Mouse (Mus musculus): Measurements from ENCODE around the gene Emc8.

The Emc8 gene

DNA sequence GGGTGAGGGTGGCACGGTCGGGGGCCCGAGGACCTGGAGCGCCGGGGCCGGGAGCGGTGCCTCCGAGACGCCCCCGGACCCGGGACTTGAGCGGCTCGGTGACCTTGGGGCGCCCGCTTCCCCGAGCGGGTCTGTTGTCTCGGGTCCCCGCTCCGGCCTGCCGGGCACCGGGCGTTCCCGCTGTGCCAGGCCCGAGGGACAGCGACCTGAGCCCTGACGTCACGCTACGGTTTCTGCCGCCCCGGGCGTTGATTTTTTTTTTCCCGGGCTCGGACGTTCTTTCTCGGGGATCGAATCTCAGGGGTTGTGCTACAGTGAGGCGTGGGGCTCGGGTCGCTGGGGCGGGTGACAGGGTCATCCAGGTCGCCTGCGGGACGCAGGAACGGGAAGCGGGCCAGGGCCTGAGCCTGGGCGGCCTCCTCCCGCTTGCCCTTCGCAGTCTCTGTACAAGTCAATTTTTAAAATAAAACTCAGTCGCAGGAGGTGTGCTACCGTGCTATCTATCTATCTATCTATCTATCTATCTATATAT, at the start of gene Emc8:
Emc8 (minus strand) TSS at position 200 of the 532 bp plus-strand sequence.
- DNase-seq: no peak

DNA sequence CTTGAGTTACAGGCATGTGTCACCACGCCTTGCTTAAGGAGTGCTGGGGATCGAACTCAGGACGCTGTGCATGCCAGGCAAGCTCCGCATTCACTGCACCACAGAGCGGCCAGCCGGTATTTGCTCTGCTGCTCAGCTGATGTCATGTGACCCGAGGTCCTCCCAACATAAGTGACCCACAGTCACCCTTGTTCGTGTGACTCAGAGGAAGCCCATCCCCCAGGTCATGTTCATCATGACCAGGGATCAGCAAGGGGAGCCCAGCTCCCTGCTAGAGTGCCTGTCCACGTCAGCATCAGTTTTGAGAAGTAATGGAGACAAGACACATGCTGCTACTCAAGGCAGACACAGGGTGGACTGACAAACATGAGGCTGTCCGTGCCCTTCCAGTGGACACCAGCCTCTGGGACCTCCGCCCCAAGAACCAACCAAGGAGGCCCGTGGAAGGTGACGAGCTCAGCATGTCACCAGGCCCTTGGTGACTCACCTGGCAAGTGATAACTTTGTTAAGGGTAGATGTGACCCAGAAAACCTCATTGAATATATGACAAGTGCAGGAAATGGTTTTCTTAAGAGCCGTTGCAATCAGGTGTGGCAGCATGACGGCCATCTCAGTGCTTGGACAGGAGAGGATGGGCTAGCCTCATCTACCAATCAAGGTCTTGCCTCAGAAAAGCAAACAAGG, 47.8 kb upstream of the Emc8 start:
- DNase-seq: no peak

DNA sequence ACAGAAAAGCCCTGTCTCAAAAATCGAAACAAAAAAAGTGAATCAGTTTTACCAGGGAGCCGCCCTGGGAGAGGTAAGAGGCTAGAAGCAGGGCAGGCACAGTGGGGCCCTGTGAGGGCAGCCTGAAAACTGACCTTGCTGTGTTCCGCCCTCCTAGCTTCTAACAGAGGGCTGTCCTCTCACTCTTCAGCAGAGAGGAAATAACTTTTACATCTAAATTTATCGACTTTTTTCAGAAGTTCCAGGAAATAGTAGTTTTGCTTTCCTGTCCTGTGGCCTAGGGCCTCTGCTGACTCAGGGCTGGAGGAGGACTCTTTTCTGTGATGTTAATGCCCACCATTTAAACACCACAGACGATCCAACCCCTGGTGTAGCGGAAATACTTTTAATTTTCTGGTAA, 46.8 kb upstream of the Emc8 start:
- DNase-seq: no peak

DNA sequence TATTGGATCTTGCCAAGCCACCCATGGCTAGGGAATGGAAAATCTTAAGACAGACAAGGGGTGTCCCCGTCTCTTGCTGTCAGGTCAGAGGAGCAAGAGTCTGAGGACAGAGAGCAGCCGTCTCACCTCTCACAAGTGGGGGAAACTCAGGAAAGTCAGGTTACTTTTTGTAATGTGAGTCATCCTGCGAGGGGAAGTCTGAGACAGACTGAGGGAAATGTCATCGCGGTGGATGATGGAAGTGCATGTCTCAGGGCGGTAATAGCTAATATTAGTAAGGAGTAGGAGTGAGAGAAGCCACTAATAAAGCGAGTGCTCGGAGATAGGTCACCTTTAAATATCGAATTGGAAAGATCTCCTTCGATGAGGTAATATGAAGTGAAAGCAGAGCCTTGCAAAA, 40.8 kb upstream of the Emc8 start:
- DNase-seq: no peak

DNA sequence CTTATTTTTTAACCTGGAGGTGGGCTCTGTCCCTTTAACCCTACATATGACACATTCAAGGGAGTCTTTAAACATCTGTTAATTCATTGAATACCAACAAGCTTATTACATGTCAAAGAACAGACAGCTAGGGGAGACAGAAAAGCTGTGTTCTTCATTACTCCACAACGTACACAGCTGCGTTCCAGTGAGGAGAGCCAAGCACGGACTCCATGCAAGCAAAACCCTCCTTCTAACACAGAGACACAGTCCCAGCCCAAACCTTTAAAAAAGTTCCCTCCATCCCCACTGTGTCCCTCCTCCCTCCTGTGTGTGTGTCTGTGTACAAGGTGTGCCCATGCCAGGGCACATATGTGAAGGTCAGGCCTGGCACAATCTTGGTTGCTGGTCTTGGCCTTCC, 37.8 kb upstream of the Emc8 start:
- no peak for DNase-seq

DNA sequence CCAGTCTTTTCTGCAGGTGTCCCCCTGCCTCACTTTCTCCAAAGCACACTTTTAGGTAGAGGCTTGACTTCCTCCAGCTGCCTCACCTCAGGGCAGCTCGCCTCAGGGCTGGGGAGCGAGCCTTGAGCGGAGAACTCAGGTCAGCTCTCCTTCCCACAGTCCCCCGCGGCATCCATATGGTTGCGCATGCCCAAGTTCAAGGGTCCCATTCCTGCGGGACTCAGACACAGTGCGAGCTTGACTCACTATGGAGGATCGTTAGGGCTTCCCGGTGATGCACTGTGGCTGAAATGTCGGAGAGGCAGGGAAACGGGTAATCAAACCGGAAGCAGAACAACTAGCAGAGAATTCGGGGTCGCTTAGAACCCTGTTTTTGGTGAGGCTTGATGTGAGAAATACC, 36.8 kb upstream of the Emc8 start:
- DNase-seq: no peak

DNA sequence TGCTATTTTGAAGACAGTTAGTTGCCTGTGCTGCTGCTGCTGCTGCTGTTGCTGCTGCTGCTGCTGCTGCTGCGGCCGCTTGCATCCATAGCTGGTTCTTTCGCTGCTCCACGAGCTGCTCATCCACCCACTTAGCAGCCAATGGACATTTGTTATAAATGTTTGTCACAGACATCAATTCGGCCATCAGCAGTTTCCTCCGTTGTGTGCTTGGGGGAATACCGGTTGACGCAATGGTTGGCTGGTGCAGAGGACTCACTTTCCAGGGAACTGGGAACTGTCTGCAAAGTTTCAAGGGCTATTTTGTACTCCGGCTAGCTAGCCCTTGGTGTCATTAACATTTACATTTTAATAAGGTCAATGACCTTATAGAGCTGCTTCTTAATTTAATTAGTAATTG, 35.8 kb upstream of the Emc8 start:
- DNase-seq: peak; percentile 47

DNA sequence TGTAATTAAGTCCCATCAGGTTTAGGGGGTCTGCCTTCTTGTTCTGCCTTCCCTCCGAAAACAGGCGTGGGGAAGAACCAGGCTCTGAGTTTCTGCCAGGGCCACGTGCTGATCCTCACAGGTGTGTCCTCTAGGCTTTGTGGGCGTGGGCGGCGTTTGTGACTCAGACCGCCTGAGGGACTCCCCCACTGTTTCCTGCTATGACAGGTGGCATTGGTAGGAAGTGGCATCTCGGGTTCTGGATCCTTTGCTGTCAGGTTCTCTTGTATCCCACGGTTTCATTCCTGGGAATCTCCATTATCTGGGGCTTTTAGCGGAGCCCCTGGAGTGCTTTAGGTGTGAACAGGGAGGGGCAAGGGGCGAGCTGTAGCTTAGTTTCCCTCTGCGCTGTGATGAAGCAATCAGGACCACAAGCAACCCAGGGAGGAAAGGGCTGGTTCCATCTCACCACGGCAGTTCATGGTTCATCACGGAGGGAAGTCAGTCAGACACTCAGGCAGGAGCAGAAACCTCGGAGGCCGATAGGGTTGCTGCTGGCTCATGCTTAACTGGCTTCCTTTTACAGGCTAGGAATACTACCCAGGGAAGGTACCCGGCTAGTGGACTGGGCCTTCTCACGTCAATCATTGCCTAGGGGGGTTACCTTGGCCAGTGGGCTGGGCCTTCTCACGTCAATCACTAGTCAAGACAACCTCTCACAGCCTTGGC, 33.5 kb upstream of the Emc8 start:
- DNase-seq: no peak

DNA sequence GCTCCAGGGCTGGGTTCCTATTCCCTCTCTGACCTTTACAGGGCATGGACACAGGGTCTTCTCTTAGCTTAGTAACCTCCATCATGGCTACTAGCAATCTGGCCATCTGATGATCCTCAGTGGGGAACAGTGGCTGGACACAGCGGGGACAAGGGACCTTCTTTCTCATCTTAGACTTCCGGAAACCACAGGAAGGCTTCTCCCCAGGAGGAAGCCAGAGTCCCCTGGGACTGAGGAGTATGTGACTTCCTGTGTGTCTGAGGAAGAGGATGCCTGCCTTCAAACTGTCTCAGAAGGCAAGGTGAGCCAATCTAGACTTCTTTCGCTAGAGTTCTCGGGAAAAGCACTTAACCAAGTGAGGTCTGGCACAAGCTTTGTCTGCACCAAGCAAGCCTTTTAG, 31.7 kb upstream of the Emc8 start:
- DNase-seq: no peak

DNA sequence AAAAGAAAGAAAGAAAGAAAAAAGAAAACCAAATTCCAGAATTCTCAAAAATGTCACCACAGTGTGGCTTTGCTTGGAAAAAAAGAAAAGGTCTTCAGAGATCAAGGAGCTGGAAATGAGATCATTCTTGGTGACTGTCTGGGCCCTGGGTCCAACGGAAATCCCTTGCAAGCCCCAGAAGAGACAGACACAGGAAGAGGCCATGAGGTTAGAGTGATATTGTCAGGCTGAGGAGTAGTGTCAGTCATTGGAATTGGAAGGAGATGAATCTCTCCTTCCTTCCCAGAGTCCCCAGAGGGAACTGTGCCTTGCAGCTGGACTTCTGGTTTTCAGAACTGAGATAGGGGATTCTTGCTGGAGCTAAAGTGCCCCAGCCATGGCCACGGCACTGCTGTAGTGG, 31.2 kb upstream of the Emc8 start:
- no peak for DNase-seq

DNA sequence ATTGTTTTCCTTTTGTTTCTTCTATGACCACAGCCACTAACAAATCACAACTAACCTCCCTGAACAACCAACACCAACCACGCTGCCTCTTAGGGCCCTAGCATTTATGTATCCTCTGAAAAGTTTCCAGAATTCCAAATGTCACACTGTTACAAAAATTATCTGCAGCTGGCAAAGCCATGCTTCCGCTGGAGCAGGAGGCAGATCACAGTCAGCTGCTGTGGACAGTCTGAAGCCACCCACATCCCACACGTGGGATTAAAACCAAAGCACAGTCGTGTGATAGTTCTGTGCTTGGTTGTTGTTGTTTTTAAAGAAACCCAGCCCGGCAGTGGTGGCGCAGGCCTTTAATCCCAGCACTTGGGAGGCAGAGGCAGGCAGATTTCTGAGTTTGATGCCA, 30.7 kb upstream of the Emc8 start:
- DNase-seq: no peak

DNA sequence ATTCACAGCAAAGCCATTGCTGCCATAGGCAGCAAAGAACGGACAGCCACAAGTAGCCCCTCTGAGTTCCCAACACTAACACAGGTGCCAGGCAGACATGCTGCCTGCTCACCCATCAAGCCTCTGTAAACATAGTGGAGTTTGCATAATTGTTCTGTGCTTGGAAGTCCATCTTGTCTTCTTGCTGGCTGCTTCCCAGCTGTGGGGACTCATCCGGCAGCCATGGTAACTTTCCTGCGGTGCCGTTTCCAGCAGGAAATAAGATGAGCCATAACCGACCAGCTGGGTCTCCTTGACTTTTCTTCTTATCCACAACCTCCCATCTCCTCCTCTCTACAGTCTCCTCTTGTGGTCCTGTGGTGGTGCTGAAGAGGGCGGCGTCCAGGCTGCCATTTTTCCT, 30.1 kb upstream of the Emc8 start:
- peak; percentile 26 for DNase-seq

DNA sequence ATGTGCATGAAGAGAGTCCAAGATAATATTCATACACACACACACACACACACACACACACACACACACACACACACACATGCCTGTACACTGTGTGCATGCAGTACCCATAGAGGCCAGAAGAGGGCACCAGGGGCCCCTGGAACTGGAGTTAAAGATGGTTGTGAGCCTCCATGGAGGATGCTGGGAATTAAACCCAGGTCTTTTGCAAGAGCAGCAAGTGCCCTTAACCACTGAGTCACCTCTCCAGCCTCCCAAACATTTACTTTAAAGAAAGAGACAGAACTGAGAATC, 29.6 kb upstream of the Emc8 start:
- DNase-seq: peak; percentile 33

DNA sequence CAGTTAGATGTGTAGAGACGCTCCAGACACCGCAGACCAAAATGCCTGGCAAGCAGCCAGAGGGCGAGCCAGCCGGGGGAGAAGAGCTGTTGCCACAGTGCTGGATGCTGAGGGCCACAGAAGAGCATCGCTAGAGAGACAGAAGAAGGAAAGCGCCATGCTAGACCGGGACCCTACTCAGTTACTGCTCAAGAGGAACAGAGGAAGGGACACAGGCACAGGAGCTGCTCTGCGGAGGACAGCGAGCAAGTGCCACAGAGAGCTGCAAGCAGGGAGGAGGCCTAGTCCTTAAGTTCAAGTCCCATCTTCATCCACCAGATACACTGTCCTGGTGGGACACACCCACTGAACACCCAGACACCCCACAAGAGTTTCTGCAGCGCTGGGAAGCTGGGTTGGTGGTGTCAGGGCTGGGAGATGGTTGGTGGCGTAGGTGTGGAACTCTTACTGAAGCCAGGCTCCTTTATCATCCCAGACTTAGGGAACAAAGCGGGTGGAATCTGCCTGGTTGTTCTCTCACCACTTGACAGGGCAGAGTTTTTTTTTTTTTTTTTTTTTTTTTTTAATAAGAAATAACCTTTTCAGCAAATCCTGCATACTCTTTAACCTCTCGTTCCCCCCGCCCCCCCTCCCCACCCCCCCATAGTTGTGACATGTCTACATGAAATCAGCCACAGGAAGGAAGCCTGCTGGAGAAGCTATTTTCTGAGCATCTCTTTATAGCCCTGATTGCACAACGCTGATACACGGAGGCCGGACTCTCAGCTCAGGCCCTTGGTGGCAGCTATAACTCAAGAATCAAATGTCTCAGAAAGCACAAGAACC, 29.0 kb upstream of the Emc8 start:
- DNase-seq: peak; percentile 68

DNA sequence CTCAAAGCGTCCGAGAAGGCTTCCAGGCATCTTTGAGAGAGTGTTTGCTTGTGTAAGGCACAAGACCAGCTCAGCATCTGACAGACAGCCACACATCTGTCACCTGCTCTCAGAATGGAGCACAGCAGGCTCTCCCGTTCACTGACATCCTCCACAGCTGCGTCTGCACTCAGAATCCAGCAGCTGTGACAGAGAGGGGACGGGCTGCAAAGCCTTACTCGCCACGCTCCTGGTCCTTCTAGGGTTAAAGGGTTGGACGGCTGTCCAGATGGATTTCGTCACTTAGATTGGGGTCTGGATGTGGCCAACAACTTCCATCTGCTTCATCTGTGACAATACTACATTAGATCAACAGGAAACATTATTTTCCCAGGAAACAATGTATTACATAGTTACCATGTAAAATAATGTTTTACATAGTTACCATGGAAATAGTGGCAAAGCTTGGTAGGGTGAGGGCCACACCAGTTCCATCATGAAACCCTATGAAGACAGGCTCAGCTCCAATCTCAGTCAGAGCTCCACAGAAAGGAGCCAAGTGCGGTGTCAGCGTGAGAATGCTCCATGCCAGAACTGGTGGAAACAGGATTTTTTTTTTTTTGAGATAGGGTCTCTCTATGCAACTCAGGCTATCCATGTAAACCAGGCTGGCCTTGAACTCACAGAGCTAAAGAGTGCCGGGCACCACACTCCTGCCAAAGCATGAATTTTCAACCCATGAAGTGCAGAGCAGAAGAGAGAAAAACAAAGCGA, 28.2 kb upstream of the Emc8 start:
- peak; percentile 36 for DNase-seq

DNA sequence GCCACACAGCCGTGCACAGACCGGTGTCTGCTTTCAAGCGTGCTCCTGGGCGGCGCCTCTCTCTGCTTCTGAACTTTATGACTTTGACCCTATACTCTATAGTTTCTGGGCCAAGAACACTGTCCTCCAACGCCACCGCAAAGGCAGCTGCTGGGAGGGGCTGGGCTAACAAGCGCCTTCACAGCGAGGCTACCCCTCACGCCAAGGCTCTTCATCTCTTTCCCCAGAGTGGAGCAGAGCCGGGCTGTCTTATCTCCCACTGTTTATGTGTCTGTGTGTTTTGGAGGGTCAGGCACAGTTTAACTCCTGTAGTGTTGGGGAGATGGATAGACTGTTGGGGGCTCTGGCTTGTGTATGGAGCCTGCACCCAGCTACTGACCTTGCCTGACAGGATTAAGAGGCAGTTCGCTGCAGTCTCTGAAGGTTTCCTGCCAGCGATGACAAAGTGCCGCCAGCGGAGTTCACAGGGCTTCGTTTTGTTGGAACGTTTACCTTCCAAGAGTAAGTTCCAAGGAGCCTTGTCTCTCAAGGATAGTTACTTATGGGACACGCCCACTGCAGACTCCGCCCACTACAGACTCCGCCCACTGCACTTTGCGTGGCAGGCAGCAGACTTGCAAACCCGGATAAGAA, 25.6 kb upstream of the Emc8 start:
- DNase-seq: peak; percentile 60

DNA sequence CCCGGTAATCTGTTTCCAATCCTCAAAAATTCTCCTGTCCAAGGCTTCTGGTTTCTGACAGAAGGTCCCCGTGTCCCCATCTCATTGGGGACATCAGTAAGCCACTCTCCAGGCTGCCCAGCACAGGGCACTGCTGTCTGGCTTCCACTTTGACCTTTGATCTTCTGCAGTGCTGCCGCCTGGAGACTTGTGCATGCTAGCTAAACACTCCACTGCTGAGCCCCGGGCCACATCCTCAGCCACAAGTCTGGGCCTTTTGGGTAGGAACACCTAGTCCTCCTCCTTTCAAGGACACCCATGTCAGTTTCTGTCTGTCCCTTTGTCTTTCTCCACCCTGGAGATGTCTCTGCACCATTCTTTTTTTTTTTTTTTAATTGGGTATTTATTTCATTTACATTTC, 24.6 kb upstream of the Emc8 start:
- no peak for DNase-seq

DNA sequence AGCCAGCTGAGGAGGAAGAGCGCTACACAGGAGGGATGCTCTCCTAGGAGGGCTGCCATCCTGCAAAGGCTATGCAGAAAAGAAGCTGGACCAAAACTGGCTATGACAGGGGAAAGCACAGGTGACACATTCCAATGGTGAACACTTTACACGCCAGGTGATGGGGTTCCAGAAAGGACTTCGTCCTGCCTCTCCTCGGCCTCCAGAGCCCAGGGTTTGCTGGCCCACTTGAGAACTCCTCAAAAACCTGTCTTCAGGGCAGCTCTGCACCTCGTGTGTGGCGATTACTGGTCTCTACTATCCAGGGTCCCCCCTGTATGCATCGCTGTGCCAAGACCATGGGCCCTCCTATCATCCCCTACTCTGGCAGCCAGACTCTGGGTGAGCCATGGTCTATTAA, 20.1 kb upstream of the Emc8 start:
- DNase-seq: no peak

DNA sequence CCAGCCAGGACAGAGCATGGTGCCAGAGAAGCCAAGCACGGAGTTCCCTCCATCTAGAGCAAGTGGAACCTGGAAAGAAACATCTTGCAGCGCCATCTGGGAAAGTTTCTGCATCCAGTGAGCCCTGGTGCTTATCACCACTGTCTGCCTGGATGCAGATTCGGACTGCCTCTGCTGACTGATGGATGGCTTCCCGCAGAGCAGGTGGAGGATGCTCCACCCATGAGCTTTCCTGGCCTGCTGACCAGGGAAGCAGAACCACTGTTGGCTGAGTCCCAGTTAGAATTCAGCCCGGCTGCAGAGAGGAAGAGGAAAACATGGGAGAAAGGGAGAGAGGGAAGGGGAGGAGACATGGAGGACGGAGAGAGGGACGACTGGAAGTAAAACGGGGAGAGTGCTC, 19.4 kb upstream of the Emc8 start:
- peak; percentile 33 for DNase-seq

DNA sequence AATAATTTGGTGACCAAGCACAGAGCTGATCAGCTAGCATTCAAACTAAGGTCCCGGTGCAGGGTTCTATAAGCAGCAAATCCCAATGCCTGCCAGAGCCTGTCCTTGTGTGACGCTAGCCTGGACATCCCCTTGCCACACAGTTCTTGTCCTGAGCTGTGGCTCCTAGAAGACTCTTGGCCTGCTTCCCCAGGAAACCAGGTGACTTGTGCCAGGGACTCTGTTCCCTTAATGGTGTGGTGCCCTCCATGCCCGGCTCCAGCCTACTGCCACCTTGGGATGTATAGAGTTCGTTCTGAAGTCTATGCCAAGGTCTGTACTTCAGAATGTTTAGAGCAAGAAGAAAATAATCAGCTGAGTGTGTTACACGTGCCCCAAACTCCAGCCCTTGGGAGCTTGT, 18.2 kb upstream of the Emc8 start:
- no peak for DNase-seq

DNA sequence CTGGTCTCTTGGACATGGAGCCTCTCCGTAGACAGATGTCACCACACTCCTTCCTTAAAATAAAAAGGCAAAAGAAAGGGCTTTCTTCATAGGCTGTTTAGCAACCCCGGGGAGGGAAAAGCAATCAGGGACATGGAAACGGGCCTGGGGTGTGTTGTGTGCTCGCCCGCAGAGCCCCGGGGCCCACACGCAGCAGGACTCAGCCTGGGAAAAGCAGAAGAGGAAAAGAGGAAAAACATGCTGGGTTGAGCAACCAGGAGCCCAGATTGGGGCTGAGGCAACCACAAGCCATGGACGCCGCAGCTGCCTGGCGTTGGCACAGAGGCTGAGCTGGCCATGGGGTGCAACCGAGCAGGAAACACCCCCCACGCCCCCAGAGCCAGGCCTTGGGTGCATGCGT, 17.7 kb upstream of the Emc8 start:
- peak; percentile 38 for DNase-seq

DNA sequence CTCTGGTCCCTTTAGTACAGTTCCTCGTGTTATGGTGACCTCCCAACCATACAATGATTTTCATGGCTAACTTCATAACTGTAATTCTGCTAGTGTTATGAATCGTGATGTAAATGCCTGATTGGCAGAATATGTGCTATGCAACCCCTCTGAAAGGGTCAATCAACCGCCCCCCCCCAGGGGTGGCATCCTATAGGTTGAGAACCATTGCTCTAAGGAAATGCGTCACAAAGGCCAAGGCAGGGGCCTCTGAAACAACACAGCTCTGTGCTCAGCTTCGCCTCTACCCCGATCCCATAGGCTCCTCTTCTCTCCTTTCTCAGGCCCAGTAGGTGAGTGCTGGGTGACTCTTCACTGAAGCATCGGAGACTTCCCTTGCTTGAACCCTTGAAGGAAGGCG, 17.2 kb upstream of the Emc8 start:
- no peak for DNase-seq

DNA sequence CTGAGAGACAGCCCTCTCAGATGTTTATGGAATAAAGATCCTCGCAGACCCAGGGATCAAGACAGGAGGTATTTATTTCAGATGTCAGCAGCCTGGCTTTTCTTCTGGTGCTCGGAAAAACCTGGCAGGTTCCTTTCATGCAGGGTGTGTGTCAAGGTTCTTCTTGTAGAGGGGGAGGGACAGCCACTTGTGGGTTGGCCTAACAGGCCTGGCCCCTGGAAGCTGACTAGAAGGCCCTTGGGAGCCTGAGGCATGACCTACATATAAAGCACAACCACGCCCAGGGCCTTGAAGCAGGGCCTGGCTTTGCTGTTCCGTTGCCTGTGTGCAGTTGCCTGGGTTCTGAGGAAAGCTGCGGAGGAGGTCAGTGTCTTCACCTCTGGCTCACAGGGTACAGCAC, 16.7 kb upstream of the Emc8 start:
- DNase-seq: peak; percentile 19

Data from lung, postnatal 14 days (tissue).